Mouse (Mus musculus): ENCODE data around the gene Hnf4a. TPM values are rescaled to one million over a fixed set of nuclear protein-coding genes. Genes with fewer than 3 reads are reported as not detected.
A peak's percentile ranks its signal among the peaks of the same experiment; 100 is the strongest.

Hnf4a gene
- total RNA-seq (2012; rRNA removed) (0.29 and 0.39 TPM in 2 replicates), polyA plus RNA-seq (2012; ENCODE audit: insufficient read depth in 1 of 2, insufficient read length in 2 of 2, low read depth in 1 of 2, low replicate concordance in 2 of 2, missing spikeins in 1 of 2) (1 to 10 TPM in 1 of 2 experiments, not detected in 1; 1.1 TPM)

- TF ChIP-seq ZKSCAN1 (IDR thresholded peaks at IDR 0.05; ENCODE audit: low read depth, low read length) (no peak), TBP (IDR thresholded peaks at IDR 0.05; ENCODE audit: low read depth, low read length) (peak; percentile 74), MYB (IDR thresholded peaks at IDR 0.05; ENCODE audit: low read depth, low read length) (no peak)
- H3K4me3 ChIP-seq (ENCODE audit: control insufficient read depth in 1 of 2, insufficient read depth in 1 of 2, low read depth in 2 of 2, low read length in 2 of 2) = no peak within 1 kb of the TSS
- H3K9ac ChIP-seq (ENCODE audit: control insufficient read depth, low read depth, low read length, poor library complexity, severe bottlenecking) = no peak within 1 kb of the TSS
Observed at GRCm38 (mm10) chr2:163506300-163507004, at the start of gene Hnf4a. Gene Hnf4a, plus strand, starts transcription at chr2:163506808.

DNA sequence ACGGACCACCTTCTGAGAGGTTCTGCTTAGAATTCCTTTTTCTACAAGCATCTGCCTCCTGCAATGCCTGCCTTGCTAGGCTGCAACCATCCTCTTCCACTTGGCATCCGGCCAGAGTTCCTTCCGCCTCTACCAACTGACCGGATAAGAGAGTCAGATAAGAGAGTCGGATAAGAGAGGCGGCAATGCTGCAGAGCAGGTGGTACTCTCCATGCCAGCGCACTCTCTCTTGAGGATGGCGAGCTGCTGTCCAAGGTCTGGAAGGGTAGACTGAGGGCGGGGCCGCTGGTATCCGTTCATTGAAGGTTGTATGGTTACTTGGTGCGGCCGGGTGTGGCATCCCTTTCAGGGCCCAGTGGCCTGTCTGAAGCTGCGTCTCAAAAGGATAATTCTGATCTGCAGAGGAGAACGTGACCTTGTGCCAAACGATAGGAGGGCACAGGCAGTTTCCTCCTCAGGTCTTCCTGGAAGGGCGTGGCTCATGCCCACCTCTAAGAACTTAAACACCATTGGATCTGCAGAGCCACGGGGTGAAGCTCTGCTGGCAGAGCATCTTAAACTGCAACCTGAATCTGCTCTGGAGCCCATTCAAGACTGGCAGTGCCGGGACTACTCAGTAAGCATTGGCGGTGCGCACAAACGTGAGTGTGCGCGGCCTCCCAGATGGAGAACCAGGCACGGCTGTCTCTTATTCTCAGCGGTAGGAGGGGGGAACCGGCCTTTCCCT, 47.9 kb upstream of the Hnf4a start:
- Histone ChIP-seq H3K79me2 (ENCODE audit: control insufficient read depth, insufficient read depth, low read length, poor library complexity) (no peaks in the 10 kb centered on the region), H3K27me3 (ENCODE audit: control insufficient read depth in 1 of 2, insufficient read depth in 2 of 2, low read length in 2 of 2) (peaks cover 0 to 2% of the 10 kb centered on the region in 2 experiments; a peak in 2 of 4 replicates), H3K4me3 (ENCODE audit: control insufficient read depth in 1 of 2, insufficient read depth in 1 of 2, low read depth in 2 of 2, low read length in 2 of 2) (peak overlapping the region in 1 of 2 experiments; percentile 17; a peak in 1 of 4 replicates), H3K36me3 (ENCODE audit: control insufficient read depth in 1 of 2, insufficient read depth in 2 of 2, low read length in 2 of 2) (peaks cover 0 to 3% of the 10 kb centered on the region in 2 experiments; a peak in 2 of 4 replicates), H3K4me1 (ENCODE audit: control insufficient read depth in 1 of 2, insufficient read depth in 2 of 2, low read length in 2 of 2) (peaks cover 0 to 17% of the 10 kb centered on the region in 2 experiments; a peak in 2 of 4 replicates), H3K27ac (ENCODE audit: control insufficient read depth, low read depth, low read length) (no peak overlapping the region), H3K9me3 (replicated peaks; ENCODE audit: insufficient read depth, low read length) (no peaks in the 10 kb centered on the region), H3K9ac (ENCODE audit: control insufficient read depth, low read depth, low read length, poor library complexity, severe bottlenecking) (no peak overlapping the region)
- TF ChIP-seq RCOR1 (IDR thresholded peaks at IDR 0.05; ENCODE audit: low read depth, low read length) = no peak
- no peak for TF ChIP-seq UBTF (IDR thresholded peaks at IDR 0.05; ENCODE audit: borderline replicate concordance, insufficient read depth, low read depth, low read length)
- TF ChIP-seq USF2 (IDR thresholded peaks at IDR 0.05; ENCODE audit: borderline replicate concordance in 1 of 2, insufficient read depth in 1 of 2, low read depth in 1 of 2, low read length in 2 of 2) = no peak
- TF ChIP-seq MAX (IDR thresholded peaks at IDR 0.05; ENCODE audit: low read length) = no peak
- TF ChIP-seq MYB (IDR thresholded peaks at IDR 0.05; ENCODE audit: low read depth, low read length) = no peak
- no peak for TF ChIP-seq MAZ (IDR thresholded peaks at IDR 0.05; ENCODE audit: low read depth, low read length)
- peak; percentile 72 for TF ChIP-seq SIN3A (IDR thresholded peaks at IDR 0.05; ENCODE audit: low read length)
- no peak for TF ChIP-seq TCF12 (IDR thresholded peaks at IDR 0.05; ENCODE audit: low read depth, low read length)
- TF ChIP-seq ZMIZ1 (IDR thresholded peaks at IDR 0.05; ENCODE audit: low read depth, low read length) = no peak
- no peak for TF ChIP-seq NELFE (IDR thresholded peaks at IDR 0.05; ENCODE audit: low read depth, low read length)
- no peak for TF ChIP-seq ZNF384 (IDR thresholded peaks at IDR 0.05; ENCODE audit: low read depth, low read length)
- no peak for TF ChIP-seq E2F4 (IDR thresholded peaks at IDR 0.05; ENCODE audit: borderline replicate concordance, low read depth, low read length)
- TF ChIP-seq CHD2 (IDR thresholded peaks at IDR 0.05; ENCODE audit: low read length) = no peak
- peak in 1 of 2 experiments; percentile 53; a peak in 3 of 4 replicates for TF ChIP-seq EP300 (IDR thresholded peaks at IDR 0.05; ENCODE audit: low read depth in 1 of 2, low read length in 2 of 2)
- TF ChIP-seq HCFC1 (IDR thresholded peaks at IDR 0.05; ENCODE audit: low read depth, low read length) = no peak
- TF ChIP-seq TBP (IDR thresholded peaks at IDR 0.05; ENCODE audit: low read depth, low read length) = no peak
- no peak for TF ChIP-seq POLR2A (IDR thresholded peaks at IDR 0.05; ENCODE audit: control insufficient read depth in 1 of 2, insufficient read depth in 1 of 2, low read depth in 1 of 2, low read length in 2 of 2, poor library complexity in 1 of 2)
- TF ChIP-seq NRF1 (IDR thresholded peaks at IDR 0.05; ENCODE audit: insufficient read depth, low read depth, low read length, poor library complexity, severe bottlenecking) = no peak
- no peak for TF ChIP-seq USF1 (IDR thresholded peaks at IDR 0.05; ENCODE audit: low read depth, low read length)
- no peak for TF ChIP-seq RAD21 (IDR thresholded peaks at IDR 0.05; ENCODE audit: low read depth, low read length)
- TF ChIP-seq GATA1 (IDR thresholded peaks at IDR 0.05; ENCODE audit: low read depth, low read length) = peak; percentile 74
- no peak; the same call in 1 of the 2 replicates for TF ChIP-seq MXI1 (IDR thresholded peaks at IDR 0.05; ENCODE audit: low read depth, low read length)
- DNase-seq (ENCODE audit: low read depth, low spot score) = peak; percentile 70

More at GRCm38 (mm10) chr2:163506300-163507004, at the start of gene Hnf4a:
- H3K27me3 ChIP-seq (ENCODE audit: control insufficient read depth in 1 of 2, insufficient read depth in 2 of 2, low read length in 2 of 2) = peaks cover 13 to 27% of the 10 kb centered on the region in 2 experiments
- no peaks in the 10 kb centered on the region for H3K4me1 ChIP-seq (ENCODE audit: control insufficient read depth in 1 of 2, insufficient read depth in 2 of 2, low read length in 2 of 2)
- no peaks in the 10 kb centered on the region for H3K36me3 ChIP-seq (ENCODE audit: control insufficient read depth in 1 of 2, insufficient read depth in 2 of 2, low read length in 2 of 2)
- DNase-seq (ENCODE audit: low read depth, low spot score) = no peak
- H3K9me3 ChIP-seq (replicated peaks; ENCODE audit: insufficient read depth, low read length) = no peaks in the 10 kb centered on the region
- no peaks in the 10 kb centered on the region for H3K79me2 ChIP-seq (ENCODE audit: control insufficient read depth, insufficient read depth, low read length, poor library complexity)
- no peak within 1 kb of the TSS for H3K27ac ChIP-seq (ENCODE audit: control insufficient read depth, low read depth, low read length)

All from MEL (cell line).